15 mouse cellular contexts compared by ENCODE assay signal in the genomic region with DNA sequence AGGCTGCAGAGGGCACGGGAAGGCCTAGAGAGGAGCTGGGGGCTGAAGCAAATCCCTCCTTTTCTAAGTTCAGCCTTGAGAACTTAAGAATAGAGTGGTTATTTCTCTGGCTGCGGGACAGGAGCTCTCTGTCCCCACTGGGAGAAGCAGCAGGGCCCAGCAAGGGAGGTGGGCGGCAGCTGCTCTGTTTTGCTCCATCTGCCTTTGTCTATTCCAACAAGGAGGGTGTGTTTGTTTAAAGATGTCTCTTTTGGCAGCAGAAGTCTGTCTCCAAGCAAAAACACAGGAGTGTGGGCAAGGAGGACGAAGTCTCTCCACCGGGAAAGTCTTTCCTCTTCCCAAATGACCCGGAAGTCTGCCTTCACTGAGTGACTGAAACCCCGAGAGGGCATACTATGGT. TPM values are rescaled to one million over a fixed set of nuclear protein-coding genes. Genes with fewer than 3 reads are reported as not detected.
DNase-seq lines count a peak whose midpoint lies in the region; ATAC-seq and TF ChIP-seq lines count a peak whose summit lies in the region.
"Had no signal": no experiment of that assay in that cellular context is flagged by ENCODE, and none has a peak within 500 bp of the region (broad histone marks: within the 10 kb centered on the region; RNA-seq: fewer than 3 reads in every experiment).

No protein-coding gene starts in this region.

- peak overlapping the region; percentile 74 for H3K27ac ChIP-seq in gastrocnemius, adult 2 months
- 0 out of 2 replicates have a peak overlapping the region, but pooled peaks have one; percentile 33 for H3K27ac ChIP-seq in embryonic facial prominence, embryonic 14.5 days (replicated peaks; ENCODE audit: low read depth, low read length)
- H3K27ac ChIP-seq: midbrain, embryonic 12.5 days; neural tube, embryonic 13.5 days had no signal

- no peak overlapping the region for H3K4me2 ChIP-seq in embryonic facial prominence, embryonic 14.5 days (ENCODE audit: low read depth, low read length)
- H3K4me2 ChIP-seq: midbrain, embryonic 12.5 days; neural tube, embryonic 13.5 days had no signal

- no peak for TF ChIP-seq CTCF in gastrocnemius, adult 2 months (IDR thresholded peaks at IDR 0.05)

- no peak overlapping the region for H3K4me3 ChIP-seq in gastrocnemius, adult 2 months
- H3K4me3 ChIP-seq in embryonic facial prominence, embryonic 14.5 days (ENCODE audit: low read depth, low read length), result no peak overlapping the region
- H3K4me3 ChIP-seq: midbrain, embryonic 12.5 days; neural tube, embryonic 13.5 days had no signal

- intact Hi-C loops in gastrocnemius, adult 2 months (cut with DNase I), result no loop called here
- intact Hi-C loops in gastrocnemius, postnatal 36 days (cut with DNase I), result loop anchor here (5.0 kb wide), 1 partner anchor 39 kb away; no protein-coding TSS in a partner anchor

- peaks cover 28% of the 10 kb centered on the region for H3K4me1 ChIP-seq in embryonic facial prominence, embryonic 14.5 days (ENCODE audit: control insufficient read depth, insufficient read depth, low read length)

- ATAC-seq in embryonic facial prominence, embryonic 14.5 days (ENCODE audit: low read depth), result no peak
- ATAC-seq: activated CD4-positive, CD25-positive, alpha-beta regulatory T cell, adult 4 months; hindbrain, embryonic 16.5 days had no signal

- 67% methylated on average over 7 of the region's 7 CpGs for WGBS in embryonic facial prominence, embryonic 14.5 days

- DNase-seq in gastrocnemius, adult 2 months, result peak; percentile 52
- no peak for DNase-seq in gastrocnemius, postnatal 36 days
- peak; percentile 48 to 53 for DNase-seq in left cerebral cortex, adult 18-20 months (ENCODE audit: low spot score in 2 of 2)
- DNase-seq in left cerebral cortex, adult 11 months (ENCODE audit: low spot score), result no peak
- no peak for DNase-seq in embryonic facial prominence, embryonic 14.5 days (ENCODE audit: low spot score)
- DNase-seq in right cerebral cortex, adult 2 months (ENCODE audit: low spot score in 2 of 2), result peak; percentile 52 to 57
- no peak for DNase-seq in Muller cell, postnatal 12 days (ENCODE audit: inconsistent ontology term)
- no peak for DNase-seq in spleen, postnatal 10 days (ENCODE audit: low spot score in 2 of 2)
- DNase-seq: kidney, postnatal 25 days; thymus, adult 18-20 months had no signal

- no peak overlapping the region for H3K9ac ChIP-seq in embryonic facial prominence, embryonic 14.5 days (ENCODE audit: low read depth, low read length)
- H3K9ac ChIP-seq: midbrain, embryonic 12.5 days; neural tube, embryonic 13.5 days had no signal

- H3K27me3 ChIP-seq in embryonic facial prominence, embryonic 14.5 days (replicated peaks; ENCODE audit: control insufficient read depth, insufficient read depth, low read length), result no peaks in the 10 kb centered on the region
- H3K27me3 ChIP-seq: midbrain, embryonic 12.5 days; neural tube, embryonic 13.5 days had no signal

- H3K9me3 ChIP-seq in embryonic facial prominence, embryonic 14.5 days (ENCODE audit: control insufficient read depth, low read length), result no peaks in the 10 kb centered on the region
- H3K9me3 ChIP-seq: midbrain, embryonic 12.5 days; neural tube, embryonic 13.5 days had no signal

- no peaks in the 10 kb centered on the region for H3K36me3 ChIP-seq in embryonic facial prominence, embryonic 14.5 days (ENCODE audit: control insufficient read depth, insufficient read depth, low read length)
- H3K36me3 ChIP-seq: G1E; midbrain, embryonic 12.5 days; neural tube, embryonic 13.5 days had no signal

RNA-seq across cellular contexts. Expression of a gene that starts 18.8 kb away (rescaled TPM):
- total RNA-seq in gastrocnemius, adult 2 months (2021), result 10 to 100 TPM; 13.4 to 58.6 TPM
- total RNA-seq in gastrocnemius, postnatal 36 days (2021), result 10 to 100 TPM; 17.0 to 27.2 TPM
- total RNA-seq in left cerebral cortex, adult 18-20 months (2021), result 10 to 100 TPM; 28.3 to 37.8 TPM
- polyA plus RNA-seq in embryonic facial prominence, embryonic 14.5 days (2014; fragmentation: Nextera tagmentation; extraction: Ambion mirVana), result 25.1 and 27.8 TPM in 2 replicates

Comparison
In these comparisons a context has a peak if more than half of its experiments do, and no peak if none do; other contexts are left out.
1. DNase-seq: peak in gastrocnemius, adult 2 months (single experiment), left cerebral cortex, adult 18-20 months (2 of 2) and right cerebral cortex, adult 2 months (2 of 2); none in gastrocnemius, postnatal 36 days (0 of 2), left cerebral cortex, adult 11 months (single experiment), embryonic facial prominence, embryonic 14.5 days (single experiment), Muller cell, postnatal 12 days (single experiment) and spleen, postnatal 10 days (0 of 2).